Mouse (Mus musculus) cortical plate, adult 2 months (tissue): ENCODE data around the gene Plekha4. TPM values are rescaled to one million over a fixed set of nuclear protein-coding genes. Genes with fewer than 3 reads are reported as not detected.
"Not testable (repeated sequence)": the region's sequence is repeated elsewhere in the genome, so short reads cannot be mapped to it uniquely, and the experiment has no call there.

ENCODE experiments used
- H3K27ac ChIP-seq: fragments of 200-500 bp; 2 replicates; pipeline ENCODE4 v1.5.1; 2012; ENCODE audit warnings: low read length, control low read depth, inconsistent platforms; ENCODE audit not compliant: insufficient read depth
- H3K4me1 ChIP-seq: fragments of 200-500 bp; 2 replicates; pipeline ENCODE4 v1.6.1; 2011; ENCODE audit warnings: low read length; ENCODE audit not compliant: control insufficient read depth, insufficient read depth
- H3K4me3 ChIP-seq: fragments of 200-500 bp; 2 replicates; pipeline ENCODE4 v1.5.1; 2011; ENCODE audit warnings: mild to moderate bottlenecking, low read length, control low read depth; ENCODE audit not compliant: insufficient read depth
- CTCF ChIP-seq: fragments of 200-500 bp; IDR thresholded peaks from 2 replicates; pipeline ENCODE4 v1.5.1; 2011; ENCODE audit warnings: mild to moderate bottlenecking, control low read depth, low read length; ENCODE audit not compliant: insufficient read depth; ENCODE audit errors: extremely low read depth
- POLR2A ChIP-seq: fragments of 200-500 bp; IDR thresholded peaks from 2 replicates; pipeline ENCODE4 v1.6.1; 2011; ENCODE audit warnings: mild to moderate bottlenecking, low read length, control low read depth; ENCODE audit not compliant: insufficient read depth; ENCODE audit errors: extremely low read depth
- polyA plus RNA-seq: library from polyadenylated mRNA; depleted of rRNA; stranded (reverse); fragments of >200 nt; gene quantifications from 2 replicates; pipeline ENCODE4 v1.2.3, GENCODE M21; 2012

Plekha4 gene
- polyA plus RNA-seq, 1 experiment, result 5.1 TPM

GRCm38 (mm10) chr7:45507583-45507982 lies 18.5 kb upstream of the Plekha4 start:
- Histone ChIP-seq H3K4me1 (no peaks in the 10 kb centered on the region), H3K27ac (no peak overlapping the region), H3K4me3 (no peak overlapping the region)
- TF ChIP-seq POLR2A, result no peak
- no peak for TF ChIP-seq CTCF

- no peak overlapping the region for H3K27ac ChIP-seq
- TF ChIP-seq POLR2A, result no peak
- no peak for TF ChIP-seq CTCF
These were observed 17.6 kb upstream of the Plekha4 start for GRCm38 (mm10) chr7:45508561-45508960.

GRCm38 (mm10) chr7:45509181-45509882 lies 16.8 kb upstream of the Plekha4 start:
- Histone ChIP-seq H3K27ac (no peak overlapping the region), H3K4me1 (no peaks in the 10 kb centered on the region), H3K4me3 (peak overlapping the region; percentile 62)
- no peak for TF ChIP-seq CTCF
- no peak for TF ChIP-seq POLR2A

More at GRCm38 (mm10) chr7:45508561-45508960, 17.6 kb upstream of the Plekha4 start:
- no peak overlapping the region; the same call in 1 of the 2 replicates for H3K4me3 ChIP-seq
- no peaks in the 10 kb centered on the region for H3K4me1 ChIP-seq

GRCm38 (mm10) chr7:45509912-45510787 lies 16.0 kb upstream of the Plekha4 start, which contains the start of gene Nucb1:
Gene Nucb1 (minus strand): TSS chr7:45510406.
- TF ChIP-seq POLR2A (peak; percentile 74), CTCF (no peak)

GRCm38 (mm10) chr7:45514411-45514810 lies 11.7 kb upstream of the Plekha4 start:
- no peak for TF ChIP-seq CTCF
- no peak for TF ChIP-seq POLR2A
- H3K27ac ChIP-seq, result no peak overlapping the region
- no peaks in the 10 kb centered on the region for H3K4me1 ChIP-seq
- H3K4me3 ChIP-seq, result no peak overlapping the region

More at GRCm38 (mm10) chr7:45509912-45510787, 16.0 kb upstream of the Plekha4 start, which contains the start of gene Nucb1:
- peak within 1 kb of the TSS; percentile 16; the same call in 1 of the 2 replicates for H3K27ac ChIP-seq
- no peaks in the 10 kb centered on the region for H3K4me1 ChIP-seq
- peak within 1 kb of the TSS; percentile 62 for H3K4me3 ChIP-seq

GRCm38 (mm10) chr7:45515436-45515835 lies 10.7 kb upstream of the Plekha4 start:
- TF ChIP-seq POLR2A (no peak), CTCF (no peak)
- no peak overlapping the region for H3K27ac ChIP-seq
- no peak overlapping the region for H3K4me3 ChIP-seq
- H3K4me1 ChIP-seq, result no peaks in the 10 kb centered on the region

GRCm38 (mm10) chr7:45516846-45517245 lies 9.3 kb upstream of the Plekha4 start:
- 0 out of 2 replicates have a peak, but pooled peaks have one; percentile 1 for TF ChIP-seq CTCF
- H3K4me1 ChIP-seq, H3K4me3 ChIP-seq, H3K27ac ChIP-seq: not testable (repeated sequence)

- Histone ChIP-seq H3K27ac (no peak overlapping the region), H3K4me3 (no peak overlapping the region), H3K4me1 (0 out of 2 replicates have a peak, but pooled peaks cover 1% of the 10 kb centered on the region)
- no peak for TF ChIP-seq POLR2A
- no peak for TF ChIP-seq CTCF
These were observed 7.5 kb upstream of the Plekha4 start for GRCm38 (mm10) chr7:45518618-45519017.

- H3K27ac ChIP-seq, result no peak overlapping the region
- H3K4me1 ChIP-seq, result 0 out of 2 replicates have a peak, but pooled peaks cover 3% of the 10 kb centered on the region
- TF ChIP-seq POLR2A (no peak), CTCF (no peak)
- H3K4me3 ChIP-seq, result no peak overlapping the region
These were observed 6.6 kb upstream of the Plekha4 start for GRCm38 (mm10) chr7:45519345-45520120.
